Mouse (Mus musculus) midbrain, embryonic 12.5 days (tissue): ENCODE data around the gene Slc31a1. TPM values are rescaled to one million over a fixed set of nuclear protein-coding genes. Genes with fewer than 3 reads are reported as not detected.

Experiments used
- ATAC-seq: fragments of 200-750 bp; cut with Nextera tagmentation; 2 replicates; pipeline ENCODE4 v1.8.0; 2017; ENCODE audit warnings: low read depth, moderate TSS enrichment, moderate library complexity; ENCODE audit not compliant: low FRiP score
- H3K27ac ChIP-seq: fragments of 300-500 bp; sonication (generic); replicated peaks from 2 replicates; pipeline ENCODE4 v1.5.1; 2016; ENCODE audit warnings: mild to moderate bottlenecking
- H3K27me3 ChIP-seq: fragments of 300-500 bp; sonication (generic); 2 replicates; pipeline ENCODE4 v1.6.1; 2016; ENCODE audit warnings: mild to moderate bottlenecking
- H3K36me3 ChIP-seq: fragments of 300-500 bp; sonication (generic); 2 replicates; pipeline ENCODE4 v1.6.1; 2016
- H3K4me1 ChIP-seq: fragments of 300-500 bp; sonication (generic); 2 replicates; pipeline ENCODE4 v1.6.1; 2016
- H3K4me2 ChIP-seq: fragments of 300-500 bp; sonication (generic); replicated peaks from 2 replicates; pipeline ENCODE4 v1.6.1; 2016; ENCODE audit warnings: mild to moderate bottlenecking, moderate library complexity
- H3K4me3 ChIP-seq: fragments of 300-500 bp; sonication (generic); 2 replicates; pipeline ENCODE4 v1.5.1; 2016; ENCODE audit warnings: mild to moderate bottlenecking
- H3K9ac ChIP-seq: fragments of 300-500 bp; sonication (generic); replicated peaks from 2 replicates; pipeline ENCODE4 v1.6.1; 2016; ENCODE audit warnings: mild to moderate bottlenecking, moderate library complexity
- H3K9me3 ChIP-seq: fragments of 300-500 bp; sonication (generic); 2 replicates; pipeline ENCODE4 v1.6.1; 2016; ENCODE audit warnings: mild to moderate bottlenecking
- WGBS: fragments of 180-500 bp; shearing (Covaris S2); methylation state at CpG from one replicate; pipeline ENCODE4 v1.1.7; 2016; 5-methylcytosine and 5-hydroxymethylcytosine counted together
- polyA plus RNA-seq: library from polyadenylated mRNA; unstranded; fragments of >200 nt; fragmentation: Nextera tagmentation; extraction: Ambion mirVana; gene quantifications from 2 replicates; pipeline ENCODE4 v1.2.1, GENCODE M21; 2016

Gene Slc31a1
- polyA plus RNA-seq, 1 experiment from 2014 or later = 48.1 TPM

GRCm38 (mm10) chr4:62437871-62438270, 77.3 kb downstream of the Slc31a1 start:
- Histone ChIP-seq H3K27me3 (no peaks in the 10 kb centered on the region), H3K27ac (no peak overlapping the region), H3K36me3 (no peaks in the 10 kb centered on the region), H3K9me3 (peaks cover under 1% of the 10 kb centered on the region; the same call in 1 of the 2 replicates), H3K4me1 (no peaks in the 10 kb centered on the region), H3K9ac (no peak overlapping the region), H3K4me3 (no peak overlapping the region), H3K4me2 (no peak overlapping the region)
- no peak for ATAC-seq
- 84% methylated on average over 7 of the region's 7 CpGs for WGBS

- Histone ChIP-seq H3K4me2 (no peak overlapping the region), H3K27me3 (no peaks in the 10 kb centered on the region), H3K9ac (no peak overlapping the region), H3K4me3 (no peak overlapping the region), H3K9me3 (peaks cover 6% of the 10 kb centered on the region; the same call in 1 of the 2 replicates), H3K27ac (no peak overlapping the region), H3K36me3 (no peaks in the 10 kb centered on the region), H3K4me1 (no peaks in the 10 kb centered on the region)
- no peak for ATAC-seq
- whole genome bisulfite sequencing = 71% methylated on average over 4 of the region's 4 CpGs
Measured at GRCm38 (mm10) chr4:62439793-62440192, 79.3 kb downstream of the Slc31a1 start.

GRCm38 (mm10) chr4:62440544-62440943, 80.0 kb downstream of the Slc31a1 start:
- H3K9me3 ChIP-seq = peaks cover 6% of the 10 kb centered on the region; the same call in 1 of the 2 replicates
- no peak overlapping the region for H3K4me2 ChIP-seq
- no peak overlapping the region for H3K9ac ChIP-seq
- no peak overlapping the region for H3K4me3 ChIP-seq
- H3K27ac ChIP-seq = no peak overlapping the region
- no peaks in the 10 kb centered on the region for H3K36me3 ChIP-seq
- no peaks in the 10 kb centered on the region for H3K4me1 ChIP-seq
- no peaks in the 10 kb centered on the region for H3K27me3 ChIP-seq
- 75% methylated on average over 4 of the region's 4 CpGs for WGBS
- ATAC-seq = no peak

GRCm38 (mm10) chr4:62440986-62441385, 80.5 kb downstream of the Slc31a1 start:
- no peak overlapping the region for H3K4me2 ChIP-seq
- no peak for ATAC-seq
- 88% methylated on average over 4 of the region's 4 CpGs for WGBS
- H3K27me3 ChIP-seq = no peaks in the 10 kb centered on the region
- no peaks in the 10 kb centered on the region for H3K36me3 ChIP-seq
- H3K4me1 ChIP-seq = no peaks in the 10 kb centered on the region
- H3K9ac ChIP-seq = no peak overlapping the region
- H3K4me3 ChIP-seq = no peak overlapping the region
- peaks cover 6% of the 10 kb centered on the region; the same call in 1 of the 2 replicates for H3K9me3 ChIP-seq
- no peak overlapping the region for H3K27ac ChIP-seq

Other genes starting within 250 kb of the Slc31a1 start
- not detected in 2 replicates for gene Mup21, start 209.9 kb upstream of the Slc31a1 start, polyA plus RNA-seq
- gene Zfp37, start 129.7 kb upstream of the Slc31a1 start, polyA plus RNA-seq = 28.1 and 31.5 TPM in 2 replicates
- 9.5 and 10.2 TPM in 2 replicates for gene Slc31a2, start 98.2 kb upstream of the Slc31a1 start, polyA plus RNA-seq
- gene Fkbp15, start 179 bp upstream of the Slc31a1 start, polyA plus RNA-seq = 24.5 and 27.5 TPM in 2 replicates
- gene Cdc26, start 47.9 kb downstream of the Slc31a1 start, polyA plus RNA-seq = 146 and 157 TPM in 2 replicates
- gene Prpf4, start 48.1 kb downstream of the Slc31a1 start, polyA plus RNA-seq = 25.3 and 26.4 TPM in 2 replicates
- gene Rnf183, start 74.5 kb downstream of the Slc31a1 start, polyA plus RNA-seq = 0.13 and 0.41 TPM in 2 replicates
- 8.8 and 9.4 TPM in 2 replicates for gene Wdr31, start 110.2 kb downstream of the Slc31a1 start, polyA plus RNA-seq
- 0.82 and 0.88 TPM in 2 replicates for gene Bspry, start 119.3 kb downstream of the Slc31a1 start, polyA plus RNA-seq
- 12.0 and 12.8 TPM in 2 replicates for gene Hdhd3, start 142.7 kb downstream of the Slc31a1 start, polyA plus RNA-seq
- gene Alad, start 159.2 kb downstream of the Slc31a1 start, polyA plus RNA-seq = 67.3 and 68.4 TPM in 2 replicates
- 102 and 110 TPM in 2 replicates for gene Pole3, start 164.3 kb downstream of the Slc31a1 start, polyA plus RNA-seq
- 1.4 and 1.5 TPM in 2 replicates for gene 4933430I17Rik, start 164.6 kb downstream of the Slc31a1 start, polyA plus RNA-seq
- 58.5 and 60.2 TPM in 2 replicates for gene Rgs3, start 199.1 kb downstream of the Slc31a1 start, polyA plus RNA-seq